Mouse (Mus musculus) embryo, embryonic 10 days (tissue): ENCODE data around the gene Etl4.

ENCODE experiments used
- DNase-seq: peaks from one replicate; pipeline ENCODE4 v3.0.0-alpha.2; 2015; ENCODE audit warnings: low spot score

Gene Etl4

DNA sequence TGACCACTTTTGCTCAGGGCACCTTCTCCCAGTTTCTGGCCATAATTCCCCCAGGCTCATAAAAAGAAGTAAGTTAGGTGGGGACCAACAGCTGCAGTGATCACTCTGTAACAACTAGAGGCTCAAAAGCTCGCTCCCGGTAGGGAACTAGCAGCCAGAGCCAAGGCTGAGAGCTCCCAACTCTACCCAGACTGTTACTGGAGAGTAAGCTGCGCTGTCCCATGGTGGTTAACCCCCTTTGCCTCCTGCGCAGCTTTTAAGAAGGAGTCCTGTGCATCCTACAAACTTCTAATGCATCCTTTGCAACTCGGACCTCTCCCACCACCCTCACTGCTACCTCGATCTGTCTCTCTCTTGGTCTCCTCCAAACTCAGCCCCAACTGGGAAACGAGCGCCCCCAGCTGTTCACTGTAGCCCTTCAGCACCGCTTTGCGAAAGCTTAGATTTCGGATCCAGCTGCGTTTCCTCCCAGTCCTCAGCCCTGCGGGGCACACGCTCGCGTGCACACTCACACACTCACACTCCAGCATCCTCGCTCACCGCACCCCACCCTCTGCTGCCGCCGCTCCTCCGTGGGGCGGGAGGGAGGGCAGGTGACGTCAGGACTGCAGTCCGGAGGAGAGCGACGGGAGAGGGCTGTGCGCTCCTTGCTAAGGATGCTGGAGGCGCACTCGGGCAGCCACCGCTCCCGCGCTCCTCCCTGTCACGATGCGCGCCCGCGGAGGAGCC, at the start of gene Etl4:
TSS of gene Etl4 (plus strand) at position 610 of the 729 bp plus-strand sequence.
- DNase-seq = peak; percentile 79

DNA sequence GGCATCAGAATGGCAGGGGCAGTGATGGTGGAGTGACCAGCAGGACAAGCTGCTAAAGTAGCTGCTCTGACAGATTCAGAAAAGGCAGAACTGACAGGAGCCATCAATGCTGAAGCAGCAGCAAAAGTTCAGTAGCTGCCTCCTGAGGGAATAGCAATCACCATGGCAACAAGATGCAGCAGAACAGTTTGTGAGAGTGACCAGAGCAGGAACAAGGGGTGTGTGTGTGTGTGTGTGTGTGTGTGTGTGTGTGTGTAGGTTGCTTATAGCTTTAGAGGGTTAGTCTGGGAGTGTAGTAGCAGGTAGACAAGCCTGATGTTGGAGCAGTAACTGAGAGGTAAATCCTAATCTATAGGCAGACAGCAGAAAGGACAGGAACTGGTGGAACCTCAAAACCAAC, 40.4 kb upstream of the Etl4 start:
- no peak for DNase-seq

GRCm38 (mm10) chr2:19871881-19872280, 37.7 kb upstream of the Etl4 start:
- no peak for DNase-seq

DNA sequence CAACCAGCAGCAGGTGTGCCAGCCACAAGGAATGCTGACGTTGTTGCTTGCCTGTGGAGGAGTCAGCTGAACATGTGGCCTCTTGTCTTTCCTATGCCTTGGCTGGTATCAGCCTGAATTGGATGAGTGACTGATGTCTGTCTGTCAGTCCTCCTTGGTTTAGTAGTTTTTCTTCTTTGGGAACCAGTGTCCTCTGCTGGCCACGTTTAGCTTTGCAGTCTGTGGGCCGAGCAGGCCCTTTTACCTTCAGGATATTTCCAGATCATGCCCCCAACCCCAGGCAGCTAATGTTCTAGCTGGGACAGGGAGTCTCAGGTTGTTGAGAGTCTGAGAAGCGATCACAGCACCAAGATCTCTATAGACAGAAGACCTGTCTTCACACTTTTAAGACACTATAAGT, 18.7 kb upstream of the Etl4 start:
- no peak for DNase-seq

DNA sequence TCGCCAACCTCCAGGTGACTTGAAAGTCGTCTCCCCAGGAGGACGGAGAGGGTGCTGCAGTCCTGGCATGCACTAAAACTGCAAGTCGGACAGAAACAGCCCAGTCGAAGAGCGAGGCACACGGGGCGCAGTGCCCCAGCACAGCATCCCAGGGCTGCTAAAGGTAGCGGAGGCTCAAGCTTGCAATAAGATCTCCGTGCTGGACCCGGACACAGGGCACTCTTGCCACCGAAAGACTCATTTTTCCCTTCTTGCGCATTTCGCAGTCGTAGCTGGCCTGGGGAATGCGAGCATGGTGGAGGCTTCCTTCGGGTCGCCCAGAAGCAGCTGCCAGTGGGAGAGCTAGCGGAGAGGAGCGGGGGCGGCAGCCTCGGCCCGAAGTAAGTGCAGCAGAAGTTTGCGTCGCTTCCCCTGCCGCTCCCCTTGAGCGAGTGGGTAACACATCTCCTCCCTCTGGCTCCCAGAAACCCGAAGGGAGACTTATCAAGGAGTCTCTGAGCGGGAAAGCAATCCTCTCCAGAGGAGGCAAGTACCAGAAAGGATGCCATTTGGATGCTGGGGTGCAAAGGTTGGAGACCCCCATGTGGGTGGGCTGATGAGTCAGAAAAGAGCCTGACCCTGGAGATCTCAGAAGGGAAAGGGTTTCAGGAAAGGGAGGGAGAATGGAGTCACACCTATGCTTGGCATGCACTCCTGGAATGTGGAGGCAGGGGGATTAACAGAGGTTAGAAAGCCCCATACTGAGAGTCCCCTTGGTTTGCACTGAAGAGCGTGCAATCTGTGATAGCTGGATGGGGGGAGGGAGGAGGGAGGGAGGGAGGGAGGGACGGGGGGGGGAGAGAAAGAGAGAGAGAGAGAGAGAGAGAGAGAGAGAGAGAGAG, 560 bp downstream of the Etl4 start:
- peak; percentile 47 for DNase-seq

DNA sequence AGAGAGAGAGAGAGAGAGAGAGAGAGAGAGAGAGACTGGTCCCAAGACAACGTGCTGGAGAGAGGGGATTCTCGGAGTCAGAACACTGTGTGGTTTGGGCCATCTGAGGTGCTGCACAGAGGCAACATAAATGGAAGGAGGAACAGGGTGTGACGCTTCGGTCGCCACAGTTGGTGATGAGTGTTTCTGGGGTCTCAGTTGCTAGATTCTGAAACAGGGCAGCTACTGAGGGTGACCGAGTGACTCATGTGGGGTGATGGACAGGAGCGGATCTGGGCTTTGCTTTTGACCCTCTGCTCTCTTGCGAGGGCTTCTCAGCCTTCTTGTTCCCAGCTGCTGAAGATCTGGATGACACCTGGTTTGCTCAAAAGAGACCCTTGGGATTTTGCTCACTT, 1.2 kb downstream of the Etl4 start:
- peak; percentile 12 for DNase-seq

DNA sequence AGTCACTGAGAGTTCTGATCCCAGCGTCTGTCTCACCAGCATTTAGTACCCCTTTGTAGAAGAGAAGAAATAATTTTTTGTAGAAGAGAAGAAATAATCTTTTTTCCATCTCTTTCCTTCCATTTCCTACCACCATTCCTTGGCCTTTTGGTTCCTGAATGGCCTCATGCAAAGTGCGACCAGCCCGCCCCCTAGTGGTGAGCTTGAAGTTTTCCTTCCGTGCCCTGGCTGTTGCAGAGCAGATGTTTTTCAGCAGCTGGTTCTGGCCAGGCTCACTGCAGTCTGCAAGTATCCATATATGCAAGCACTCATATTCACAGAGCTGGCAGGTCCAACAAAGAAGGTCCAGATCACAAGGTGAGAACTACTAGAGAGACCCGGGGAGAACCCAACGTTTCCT, 9.6 kb downstream of the Etl4 start:
- peak; percentile 85 for DNase-seq

DNA sequence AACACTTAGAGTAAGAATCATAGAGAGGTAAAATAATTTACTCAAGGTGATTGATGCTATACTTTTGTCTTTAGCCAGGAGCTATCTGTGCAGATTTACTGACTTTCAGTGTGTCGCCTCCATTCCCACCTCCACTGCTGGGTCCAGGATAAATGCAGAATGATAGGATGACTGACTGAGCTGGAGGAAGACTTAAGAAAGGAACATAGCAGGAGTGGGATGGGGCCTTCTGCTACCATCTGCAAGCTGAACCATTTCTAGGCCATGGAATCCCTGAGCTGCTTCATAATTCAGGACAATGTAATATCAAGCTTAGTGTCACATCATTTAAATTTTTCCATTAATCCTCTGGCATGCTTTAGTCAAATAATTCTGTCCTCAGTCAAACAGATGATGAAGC, 20.4 kb downstream of the Etl4 start:
- no peak for DNase-seq

- DNase-seq = no peak
Observed at GRCm38 (mm10) chr2:19933836-19934235, 24.3 kb downstream of the Etl4 start.

GRCm38 (mm10) chr2:19945205-19945604, 35.6 kb downstream of the Etl4 start:
- DNase-seq = no peak

- DNase-seq = no peak
Observed at GRCm38 (mm10) chr2:19953028-19953427, 43.4 kb downstream of the Etl4 start.

GRCm38 (mm10) chr2:19966445-19966844, 56.9 kb downstream of the Etl4 start:
- DNase-seq = peak; percentile 21

- no peak for DNase-seq
Observed at GRCm38 (mm10) chr2:20037671-20038070, 128.1 kb downstream of the Etl4 start.

DNA sequence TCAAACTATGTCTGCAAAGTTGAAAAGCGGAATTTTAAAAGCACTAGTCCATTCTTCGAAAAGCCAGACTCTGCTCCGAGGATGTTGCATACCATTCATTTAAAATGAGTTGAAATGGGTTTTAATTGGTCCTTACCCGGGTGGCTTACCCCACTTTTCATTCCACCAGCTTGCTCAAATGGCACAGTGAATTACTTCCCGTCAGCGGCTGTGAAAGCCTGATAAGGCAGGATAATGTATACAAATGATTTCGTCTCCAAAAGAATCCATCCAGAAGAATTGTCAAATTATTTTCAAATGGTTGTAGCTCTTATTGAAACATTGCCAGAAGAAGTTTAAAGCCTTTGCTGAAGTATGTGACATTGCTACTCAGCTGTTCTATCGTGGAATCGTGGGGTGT, 162.8 kb downstream of the Etl4 start:
- DNase-seq = no peak

DNA sequence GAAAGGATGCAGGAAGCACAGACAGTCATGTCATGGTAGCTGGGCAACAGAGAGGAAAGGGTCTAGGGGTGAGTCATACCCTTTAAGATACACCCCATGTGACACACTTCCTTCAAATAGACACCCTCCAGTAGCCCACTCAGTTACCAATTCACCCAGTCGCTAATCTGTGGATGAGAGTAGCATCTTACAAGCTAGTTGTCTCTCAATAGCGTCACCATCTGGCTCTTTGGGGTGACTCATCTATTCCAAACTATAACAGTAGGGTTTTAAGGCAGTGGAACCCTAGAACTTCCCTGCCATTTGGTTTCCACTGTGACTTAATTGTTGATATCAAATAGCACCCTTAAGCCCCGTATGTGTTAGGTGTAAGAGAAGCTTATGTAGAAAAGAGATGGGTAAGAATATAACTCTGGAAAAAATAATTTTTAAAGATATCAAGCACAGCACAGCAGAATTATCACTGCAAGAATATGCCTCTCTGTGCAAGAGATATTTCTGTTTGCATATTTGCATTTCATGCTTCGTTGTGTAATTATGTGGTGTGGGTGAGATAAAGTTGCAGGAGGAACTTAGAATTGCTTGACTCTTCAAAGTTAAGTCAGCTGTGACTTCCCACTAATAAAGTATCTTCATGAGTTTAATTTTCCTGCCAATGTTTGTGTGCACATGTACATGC, 166.7 kb downstream of the Etl4 start:
- no peak for DNase-seq

DNA sequence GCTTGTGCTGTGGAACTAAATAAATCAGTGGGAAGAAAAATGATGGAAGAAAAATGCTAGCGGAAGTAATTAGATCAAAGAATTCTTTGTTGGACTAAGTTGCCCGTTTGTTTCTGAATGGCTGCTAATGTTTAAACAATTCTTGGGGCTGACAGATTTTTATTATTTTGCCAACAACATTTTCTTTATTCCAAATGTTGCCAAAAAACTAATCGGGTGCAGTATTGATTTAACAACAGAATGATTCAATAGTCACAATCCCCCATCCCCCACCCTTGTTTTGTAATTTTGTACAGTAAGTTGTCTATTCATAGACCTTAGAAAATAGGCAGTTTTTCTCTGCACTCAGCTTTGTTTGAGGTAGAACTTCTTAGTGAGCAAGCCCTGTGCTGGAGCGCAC, 175.2 kb downstream of the Etl4 start:
- no peak for DNase-seq

GRCm38 (mm10) chr2:20105456-20105855, 195.9 kb downstream of the Etl4 start:
- no peak for DNase-seq

DNA sequence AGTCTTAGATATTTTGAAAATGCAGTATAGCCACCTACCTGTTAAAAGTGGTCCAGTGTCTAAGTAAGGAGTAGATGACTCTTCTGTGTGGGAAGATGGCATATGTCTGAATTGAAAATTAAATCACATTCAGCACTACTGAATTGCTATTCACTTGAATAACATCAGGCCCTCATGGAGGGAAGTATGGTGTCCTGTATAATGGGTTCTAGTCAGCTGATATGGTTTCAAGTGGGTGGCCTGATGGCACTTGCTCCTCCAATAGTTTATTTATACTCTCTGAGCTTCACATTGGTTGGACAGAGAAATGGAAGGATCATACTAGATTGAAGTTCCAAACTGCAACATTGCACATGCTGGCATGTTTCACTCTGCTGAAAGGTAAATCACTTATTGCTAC, 202.1 kb downstream of the Etl4 start:
- no peak for DNase-seq

DNA sequence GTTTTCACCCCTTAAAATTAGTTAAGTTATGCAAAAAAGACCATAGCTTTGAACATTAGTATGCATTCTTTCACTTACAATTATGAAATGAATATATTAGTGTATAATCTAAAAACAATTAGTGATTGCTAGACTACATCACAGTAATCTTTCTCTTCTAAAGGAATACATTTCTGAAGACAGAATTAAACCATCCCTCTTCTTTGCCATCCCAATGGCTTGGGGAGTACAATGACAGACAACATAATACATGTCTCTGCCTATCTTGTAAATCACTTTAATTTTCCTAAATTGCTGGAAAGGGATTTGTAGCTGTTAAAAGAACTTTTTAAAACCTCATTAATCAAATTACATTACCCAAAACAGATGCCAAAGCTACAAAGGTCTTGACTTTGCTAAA, 216.3 kb downstream of the Etl4 start:
- DNase-seq = no peak

DNA sequence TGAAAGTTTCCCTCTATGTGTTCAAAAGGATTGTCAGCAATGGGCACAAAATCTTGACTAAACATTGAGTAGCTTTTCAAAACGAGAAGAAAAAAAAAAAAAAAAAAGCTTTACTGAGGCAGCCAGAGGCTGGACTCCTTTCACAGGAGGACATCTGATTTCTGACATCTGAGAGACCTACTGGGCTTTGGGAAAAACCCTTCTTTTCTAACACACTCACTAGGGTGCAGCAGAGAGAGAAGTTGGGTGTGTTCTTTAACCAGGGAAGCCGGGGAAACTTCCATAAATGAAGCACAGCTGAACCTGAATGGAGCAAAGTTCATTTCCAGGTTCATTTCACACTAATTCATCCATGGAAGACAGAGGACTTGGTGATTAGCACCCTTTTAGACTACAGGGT, 222.2 kb downstream of the Etl4 start:
- peak; percentile 15 for DNase-seq

- no peak for DNase-seq
Observed at GRCm38 (mm10) chr2:20138426-20138825, 228.8 kb downstream of the Etl4 start.

- no peak for DNase-seq
Observed at GRCm38 (mm10) chr2:20145368-20145767, 235.8 kb downstream of the Etl4 start.

DNA sequence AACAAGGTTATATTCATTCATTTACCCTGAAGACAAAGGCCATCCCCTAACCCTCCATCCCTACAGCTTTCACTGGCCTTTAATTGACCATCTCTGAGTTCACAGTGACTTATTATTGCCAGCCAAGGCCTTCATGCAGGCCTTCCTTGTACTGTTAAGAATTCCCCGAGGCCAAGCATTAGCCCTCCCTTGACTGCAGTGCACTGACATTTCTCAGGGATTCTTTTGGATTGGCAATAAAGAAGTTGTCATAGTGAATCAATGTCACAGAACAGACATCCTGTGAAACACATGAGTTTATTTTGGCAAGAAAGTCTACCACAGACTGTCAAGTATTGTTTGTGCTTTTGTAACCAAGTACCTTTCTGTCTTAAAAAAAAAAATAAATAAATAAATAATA, 257.5 kb downstream of the Etl4 start:
- DNase-seq = no peak
